Mouse (Mus musculus): Measurements from ENCODE around the gene Pold4.

- no peak for TF ChIP-seq CTCF (IDR thresholded peaks at IDR 0.05)
- TF ChIP-seq EP300 (IDR thresholded peaks at IDR 0.05) = no peak
Observed at GRCm38 (mm10) chr19:4270972-4271371, 39.3 kb downstream of the Pold4 start.

Data from lung, postnatal 0 days (tissue).